Mouse (Mus musculus) Patski (cell line): ENCODE data around the gene Stx5a. TPM values are rescaled to one million over a fixed set of nuclear protein-coding genes. Genes with fewer than 3 reads are reported as not detected.

Source experiments
- ATAC-seq: fragments of 100-300 bp; one replicate; pipeline ENCODE4 v1.8.0; 2021
- CTCF ChIA-PET: fragments of 350-600 bp; sonication (Branson Sonifier 250); formaldehyde crosslinking; loops from one replicate; lab custom pipeline; 2022; ENCODE audit warnings: inconsistent platforms; lab: Charles Lee
- POLR2A ChIA-PET: fragments of 350-600 bp; sonication (Branson Sonifier 250); formaldehyde crosslinking; loops from one replicate; lab custom pipeline; 2022; ENCODE audit warnings: antibody characterized with exemption, inconsistent platforms; lab: Charles Lee
- DNase-seq: peaks from one replicate; pipeline ENCODE4 v3.0.0-alpha.2; 2011; ENCODE audit warnings: low read depth, low spot score
- H3K27me3 ChIP-seq: fragments of 371-371 bp; one replicate; pipeline ENCODE4 v1.5.1; 2021
- CTCF ChIP-seq: fragments of 100-300 bp; IDR thresholded peaks from one replicate; pipeline ENCODE4 v1.5.1; 2021
- in situ Hi-C: fragments of 300-500 bp; cut with MboI; formaldehyde crosslinking; loops from 3 replicates; pipeline ENCODE4 v1.11.1; 2018; ENCODE audit warnings: low pct_unique_long_range_greater_than_20kb, mixed read lengths
- polyA plus RNA-seq: library from polyadenylated mRNA; unstranded; gene quantifications from one replicate; pipeline ENCODE4 v1.2.3, GENCODE M21; 2021

Gene Stx5a
- polyA plus RNA-seq, 1 experiment from 2014 or later: 116 TPM

DNA sequence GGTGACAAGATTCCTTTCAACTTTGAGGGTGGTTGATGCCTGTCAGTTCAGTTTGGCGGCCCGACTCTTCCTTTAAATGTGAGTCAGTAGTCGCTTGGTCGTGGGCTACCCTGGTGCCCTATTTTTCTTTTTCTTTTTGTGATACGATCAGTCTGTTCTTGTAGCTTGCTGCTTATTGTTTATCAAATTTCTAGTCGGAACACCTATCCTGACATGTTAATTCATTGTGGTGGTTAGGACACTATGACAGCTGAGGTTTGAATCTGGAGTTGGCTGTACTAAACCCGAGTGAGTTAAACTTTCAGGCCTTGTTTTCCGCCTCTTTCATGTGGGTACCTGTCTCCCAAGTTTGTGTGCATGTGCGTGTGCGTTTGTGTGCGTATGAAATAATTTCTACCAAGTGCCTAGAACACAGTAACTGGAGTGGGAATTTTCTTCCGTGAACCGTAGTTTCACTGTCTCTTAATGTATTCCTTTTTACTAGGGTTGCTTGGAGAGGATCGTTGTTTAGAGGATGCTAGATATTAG is 16.3 kb downstream of the Stx5a start:
- no peaks in the 10 kb centered on the region for H3K27me3 ChIP-seq
- CTCF ChIA-PET: interaction anchor here (1.0 to 1.7 kb wide), 2 partner anchors 9 to 41 kb away, joined by 4 read pairs; partner anchors contain the start of gene Polr2g
- no peak for DNase-seq
- peak; percentile 4 for ATAC-seq
- in situ Hi-C loops: no loop called here
- POLR2A ChIA-PET: interaction anchor here (0.7 to 2.8 kb wide), 7 partner anchors 10 to 63 kb away, joined by 3 to 11 read pairs (median 4); partner anchors contain the start of genes 1700092M07Rik, Tmem179b and Tmem223
- no peak for TF ChIP-seq CTCF

DNA sequence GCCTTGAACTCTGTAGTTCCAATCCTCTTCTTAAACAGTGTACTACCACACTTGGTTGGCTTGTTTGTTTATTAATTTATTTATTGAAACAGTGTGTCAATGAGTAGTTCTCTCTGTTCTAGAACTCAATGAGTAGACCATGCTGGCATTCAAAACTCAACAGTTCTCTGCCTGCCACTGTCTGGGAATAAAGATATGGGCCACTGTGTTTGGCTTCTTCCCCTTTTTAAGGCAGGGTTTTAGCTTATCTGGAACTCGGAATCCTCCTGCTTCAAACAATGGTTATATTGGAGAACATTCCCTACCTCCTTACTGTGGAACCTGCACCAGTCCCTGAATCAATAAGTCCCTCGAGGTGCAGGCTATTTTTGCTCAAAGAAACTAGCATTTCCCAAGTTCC is 17.7 kb downstream of the Stx5a start:
- POLR2A ChIA-PET: interaction anchor here (1.1 to 2.8 kb wide), 3 partner anchors 12 to 62 kb away, joined by 3 to 11 read pairs (median 6); partner anchors contain the start of genes Tmem179b and Tmem223
- ATAC-seq (no peak), DNase-seq (no peak)
- in situ Hi-C loops: no loop called here
- CTCF ChIA-PET: interaction anchor here (1.7 kb wide), 1 partner anchor 10 kb away, joined by 4 read pairs; no protein-coding TSS in a partner anchor
- H3K27me3 ChIP-seq: no peaks in the 10 kb centered on the region
- TF ChIP-seq CTCF: no peak

DNA sequence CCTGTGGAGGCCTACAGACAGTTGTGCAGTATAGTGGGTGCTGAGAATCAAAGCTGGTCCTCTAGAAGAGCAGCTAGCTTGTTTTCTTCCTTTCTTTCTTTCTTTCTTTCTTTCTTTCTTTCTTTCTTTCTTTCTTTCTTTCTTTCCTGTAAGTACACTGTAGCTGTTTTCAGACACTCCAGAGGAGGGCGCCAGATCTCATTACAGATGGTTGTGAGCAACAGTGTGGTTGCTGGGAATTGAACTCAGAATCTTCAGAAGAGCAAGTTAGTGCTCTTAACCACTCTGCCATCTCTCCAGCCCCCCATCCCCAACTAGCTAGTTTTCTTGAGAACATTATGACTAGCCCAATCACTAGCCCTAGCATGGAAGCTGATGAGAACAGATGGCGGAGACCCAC is 19.5 kb downstream of the Stx5a start:
- ChIA-PET CTCF (interaction anchor here (1.0 to 1.4 kb wide), 3 partner anchors 9 to 43 kb away, joined by 3 to 5 read pairs (median 4); partner anchors contain the start of gene Tmem223), POLR2A (interaction anchor here (0.8 kb wide), 1 partner anchor 11 kb away, joined by 3 read pairs; no protein-coding TSS in a partner anchor)
- ATAC-seq: no peak
- H3K27me3 ChIP-seq: no peaks in the 10 kb centered on the region
- DNase-seq: no peak
- peak; percentile 53 for TF ChIP-seq CTCF
- in situ Hi-C loops: no loop called here

DNA sequence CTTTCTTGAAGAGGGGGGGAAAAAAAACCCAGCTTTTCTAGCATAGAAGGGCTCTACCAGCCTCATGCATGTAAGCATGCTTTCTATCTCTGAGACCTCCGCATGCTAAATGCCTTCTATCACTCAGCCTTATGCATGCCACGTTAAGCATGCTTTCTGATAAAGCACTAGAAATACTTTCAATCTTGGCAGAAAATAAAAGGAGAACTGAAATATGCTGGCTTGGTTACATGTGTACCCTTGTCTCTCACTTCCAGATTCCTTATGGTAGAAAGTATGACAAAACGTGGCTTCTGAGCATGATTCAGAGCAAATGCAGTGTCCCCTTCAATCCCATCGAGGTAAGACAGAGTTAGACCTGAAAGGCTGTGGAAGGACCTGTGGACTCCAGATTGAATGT is 22.1 kb downstream of the Stx5a start:
- H3K27me3 ChIP-seq: no peaks in the 10 kb centered on the region
- in situ Hi-C loops: no loop called here
- TF ChIP-seq CTCF: no peak
- ATAC-seq (no peak), DNase-seq (no peak)
- ChIA-PET CTCF (no interaction called here), POLR2A (interaction anchor here (0.6 kb wide), 1 partner anchor 71 kb away, joined by 3 read pairs; no protein-coding TSS in a partner anchor)

DNA sequence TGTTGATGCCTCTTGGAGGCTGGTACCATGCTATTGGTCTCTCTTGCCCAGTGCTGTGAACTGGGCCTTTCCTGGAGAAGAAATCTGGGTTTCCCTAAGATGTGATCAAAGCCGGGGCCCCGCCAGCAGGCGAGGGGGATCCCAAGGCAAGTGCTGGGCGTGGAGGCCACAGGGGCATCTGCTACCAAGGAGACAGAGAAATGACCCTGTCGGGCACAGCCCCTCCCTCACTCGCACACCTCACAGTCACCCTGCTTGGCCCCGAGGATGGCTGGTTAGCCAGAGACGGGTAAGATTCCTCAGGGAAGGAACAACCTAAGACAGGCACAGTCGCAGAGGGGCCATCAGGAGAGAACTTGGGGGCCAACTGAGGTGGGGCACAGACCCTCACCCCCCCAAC is 24.3 kb downstream of the Stx5a start:
- no peaks in the 10 kb centered on the region for H3K27me3 ChIP-seq
- ATAC-seq (no peak), DNase-seq (no peak)
- no peak for TF ChIP-seq CTCF
- POLR2A ChIA-PET: no interaction called here
- in situ Hi-C loops: no loop called here
- CTCF ChIA-PET: interaction anchor here (1.0 kb wide), 1 partner anchor 24 kb away, joined by 3 read pairs; the partner anchor contains the start of genes 1700092M07Rik and Stx5a

DNA sequence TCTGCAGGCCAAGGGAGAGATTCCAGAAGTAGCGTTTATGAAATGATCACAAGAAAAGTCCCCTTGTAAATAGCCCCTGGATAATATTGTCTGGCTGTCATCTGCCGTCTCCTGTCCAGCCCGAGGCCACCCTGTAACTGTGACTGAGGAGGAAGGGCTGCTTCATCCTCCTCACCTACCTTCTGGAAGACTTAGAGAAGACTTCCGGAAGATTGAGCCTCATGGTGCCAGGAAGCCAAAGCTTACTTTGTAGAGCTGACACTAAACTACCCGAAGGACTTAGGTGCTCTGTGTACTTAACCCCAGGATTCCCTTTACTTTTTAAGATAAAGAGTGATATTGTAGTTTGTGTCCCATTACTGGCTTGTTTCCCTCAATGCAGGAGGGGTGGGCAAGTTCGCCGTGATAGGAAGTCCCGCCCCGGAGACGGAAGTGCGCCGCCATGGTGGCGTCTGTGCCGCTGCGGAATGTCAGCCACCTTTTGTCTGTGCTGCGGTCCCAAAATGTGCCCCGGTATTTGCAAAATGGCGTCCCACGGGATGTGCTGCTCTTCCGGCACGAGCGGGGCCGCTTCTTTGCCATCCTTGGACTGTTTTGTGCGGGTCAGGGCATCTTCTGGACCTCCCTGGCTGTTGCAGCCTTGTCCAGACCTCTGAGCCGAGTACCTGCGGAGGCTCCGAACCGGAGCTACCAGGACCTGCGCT is 29.5 kb downstream of the Stx5a start, which contains the start of gene Tmem223:
Gene Tmem223 (plus strand): TSS at position 430 of the 704 bp plus-strand sequence.
- no peak for DNase-seq
- no peaks in the 10 kb centered on the region for H3K27me3 ChIP-seq
- no peak for ATAC-seq
- in situ Hi-C loops: no loop called here
- POLR2A ChIA-PET: interaction anchor here (0.5 to 2.2 kb wide), 6 partner anchors 10 to 102 kb away, joined by 3 to 11 read pairs (median 3); partner anchors contain the start of genes Hnrnpul2 and Nxf1
- CTCF ChIA-PET: interaction anchor here (2.1 kb wide), 1 partner anchor 10 kb away, joined by 5 read pairs; no protein-coding TSS in a partner anchor
- no peak for TF ChIP-seq CTCF

DNA sequence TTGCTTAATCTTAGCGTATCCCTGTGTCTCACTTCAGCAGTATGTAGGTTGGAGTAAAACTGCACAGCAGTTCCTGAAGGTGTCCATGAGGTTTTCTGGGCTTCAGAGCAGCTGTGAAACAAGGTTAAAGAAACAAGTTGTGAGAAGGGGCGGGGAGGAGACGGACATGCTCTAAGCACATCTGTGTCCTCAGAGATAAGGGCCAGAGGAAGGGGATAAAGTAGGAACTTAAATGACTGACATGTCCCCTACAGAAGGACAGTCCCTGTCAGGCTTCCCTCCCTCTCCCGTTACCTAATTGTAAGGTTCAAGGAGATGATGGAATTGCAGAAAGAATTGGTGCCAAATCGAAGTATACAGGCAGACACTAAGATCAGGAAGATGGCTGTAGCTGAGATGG is 31.8 kb downstream of the Stx5a start:
- no peak for DNase-seq
- ChIA-PET POLR2A (interaction anchor here (0.5 to 4.3 kb wide), 6 partner anchors 14 to 46 kb away, joined by 3 to 37 read pairs (median 4); partner anchors contain the start of genes Hnrnpul2, Nxf1, Polr2g and Taf6l), CTCF (interaction anchor here (2.0 kb wide), 1 partner anchor 43 kb away, joined by 4 read pairs; no protein-coding TSS in a partner anchor)
- ATAC-seq: no peak
- no peaks in the 10 kb centered on the region for H3K27me3 ChIP-seq
- no peak for TF ChIP-seq CTCF
- in situ Hi-C loops: no loop called here

DNA sequence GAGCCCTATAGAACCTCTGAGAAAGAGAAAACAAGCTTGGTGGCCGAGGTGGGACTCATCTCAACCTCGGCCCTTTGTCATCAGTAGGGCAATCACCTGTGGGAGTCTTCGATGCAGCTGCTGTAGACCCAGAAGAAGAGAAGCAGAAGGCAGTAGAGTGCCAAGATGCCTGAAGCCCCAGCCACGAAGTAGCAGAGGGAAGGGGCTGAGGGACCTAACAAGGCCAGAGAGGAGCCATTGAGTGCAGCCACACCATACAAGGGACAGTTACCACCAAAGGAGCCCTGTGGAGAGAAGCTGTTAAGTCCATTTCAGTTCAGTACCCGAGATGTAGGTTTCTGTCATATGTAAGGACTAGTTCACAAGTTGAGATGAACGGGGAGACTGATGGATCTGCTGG is 32.2 kb downstream of the Stx5a start:
- ChIA-PET POLR2A (interaction anchor here (0.5 to 4.3 kb wide), 6 partner anchors 13 to 46 kb away, joined by 3 to 37 read pairs (median 4); partner anchors contain the start of genes Hnrnpul2, Nxf1, Polr2g and Taf6l), CTCF (interaction anchor here (1.2 to 2.0 kb wide), 3 partner anchors 12 to 42 kb away, joined by 3 to 5 read pairs (median 4); no protein-coding TSS in a partner anchor)
- TF ChIP-seq CTCF: no peak
- DNase-seq (no peak), ATAC-seq (no peak)
- in situ Hi-C loops: no loop called here
- H3K27me3 ChIP-seq: no peaks in the 10 kb centered on the region

DNA sequence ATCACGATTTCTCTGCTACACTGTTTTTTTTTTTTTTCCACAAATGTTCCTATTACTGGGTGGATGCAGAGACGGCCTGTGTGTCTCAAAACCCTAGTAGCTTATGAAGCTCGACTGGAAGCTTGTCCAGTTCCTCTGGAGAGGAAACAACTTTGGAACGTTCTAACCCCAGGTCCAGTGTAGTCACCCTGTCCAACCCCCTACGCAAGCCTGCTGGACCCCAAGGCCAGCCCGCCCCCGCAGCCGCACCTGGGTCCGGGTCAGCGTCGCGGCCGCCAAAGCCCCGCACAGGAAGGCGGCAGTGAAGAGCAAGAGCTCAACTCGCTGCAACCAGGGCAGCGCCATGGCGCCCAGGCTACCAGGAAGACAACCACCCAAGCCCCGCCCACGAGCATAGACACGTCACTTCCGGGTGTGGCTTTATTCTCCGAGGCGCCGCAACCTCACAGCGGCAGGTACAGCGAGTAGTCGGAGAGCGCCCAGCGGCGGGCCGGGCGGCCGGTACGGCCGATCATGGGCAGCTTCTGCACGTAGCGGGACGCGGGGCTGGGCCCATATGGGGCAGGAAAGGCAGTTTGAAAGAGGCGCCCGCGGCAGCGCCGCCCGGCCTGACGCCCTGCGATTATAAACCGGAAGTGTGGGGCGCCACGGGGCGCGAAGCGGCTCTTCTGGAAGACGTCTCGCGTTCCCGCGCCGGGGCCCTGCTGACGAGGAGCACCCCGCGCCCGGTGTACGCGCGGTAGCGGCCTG is 33.0 kb downstream of the Stx5a start, which contains the start of gene Tmem179b:
Gene Tmem179b (minus strand): TSS at position 382 of the 750 bp plus-strand sequence.
- H3K27me3 ChIP-seq: no peaks in the 10 kb centered on the region
- peak; percentile 92 for ATAC-seq
- no peak for TF ChIP-seq CTCF
- CTCF ChIA-PET: interaction anchor here (1.2 to 2.0 kb wide), 5 partner anchors 11 to 41 kb away, joined by 3 to 5 read pairs (median 4); partner anchors contain the start of gene Nxf1
- in situ Hi-C loops: no loop called here
- POLR2A ChIA-PET: interaction anchor here (0.6 to 4.3 kb wide), 12 partner anchors 12 to 1839 kb away, joined by 3 to 37 read pairs (median 3); partner anchors contain the start of genes Hnrnpul2, Nxf1, Taf6l and Ttc9c
- peak; percentile 60 for DNase-seq
